Mouse (Mus musculus): ENCODE data around the gene Fam78b. TPM values are rescaled to one million over a fixed set of nuclear protein-coding genes. Genes with fewer than 3 reads are reported as not detected.
A peak's percentile ranks its signal among the peaks of the same experiment; 100 is the strongest.

Fam78b gene
- polyA plus RNA-seq, 1 experiment from 2014 or later, result 0.45 TPM

- peaks cover 5% of the 10 kb centered on the region; the same call in 1 of the 2 replicates for H3K4me1 ChIP-seq (ENCODE audit: control insufficient read depth, insufficient read depth, low read length)
- H3K4me2 ChIP-seq (ENCODE audit: low read depth, low read length), result peak overlapping the region; percentile 87
- H3K9ac ChIP-seq (ENCODE audit: low read length), result peak overlapping the region; percentile 81; the same call in 1 of the 2 replicates
- no peak for ATAC-seq (ENCODE audit: insufficient read depth, low FRiP score)
- WGBS, result 2% methylated on average over 30 of the region's 30 CpGs
- peaks cover 26% of the 10 kb centered on the region for H3K27me3 ChIP-seq (ENCODE audit: control insufficient read depth, insufficient read depth, low read length)
- H3K36me3 ChIP-seq (ENCODE audit: control insufficient read depth, insufficient read depth, low read length), result no peaks in the 10 kb centered on the region
- no peak overlapping the region for H3K27ac ChIP-seq (ENCODE audit: low read length)
- H3K9me3 ChIP-seq (replicated peaks; ENCODE audit: control insufficient read depth, low read length), result no peaks in the 10 kb centered on the region
- peak overlapping the region; percentile 77 for H3K4me3 ChIP-seq (replicated peaks; ENCODE audit: low read length)
These were observed 748 bp downstream of the Fam78b start for GRCm38 (mm10) chr1:167001844-167002485.

- 2% methylated on average over 19 of the region's 19 CpGs for WGBS
- peaks cover 5% of the 10 kb centered on the region; the same call in 1 of the 2 replicates for H3K4me1 ChIP-seq (ENCODE audit: control insufficient read depth, insufficient read depth, low read length)
- H3K4me2 ChIP-seq (ENCODE audit: low read depth, low read length), result peak overlapping the region; percentile 87
- no peak overlapping the region for H3K27ac ChIP-seq (ENCODE audit: low read length)
- H3K27me3 ChIP-seq (ENCODE audit: control insufficient read depth, insufficient read depth, low read length), result peaks cover 26% of the 10 kb centered on the region
- H3K36me3 ChIP-seq (ENCODE audit: control insufficient read depth, insufficient read depth, low read length), result no peaks in the 10 kb centered on the region
- H3K9ac ChIP-seq (ENCODE audit: low read length), result no peak overlapping the region
- H3K9me3 ChIP-seq (replicated peaks; ENCODE audit: control insufficient read depth, low read length), result no peaks in the 10 kb centered on the region
- H3K4me3 ChIP-seq (replicated peaks; ENCODE audit: low read length), result peak overlapping the region; percentile 77
- no peak for ATAC-seq (ENCODE audit: insufficient read depth, low FRiP score)
These were observed 1.3 kb downstream of the Fam78b start for GRCm38 (mm10) chr1:167002486-167002850.

DNA sequence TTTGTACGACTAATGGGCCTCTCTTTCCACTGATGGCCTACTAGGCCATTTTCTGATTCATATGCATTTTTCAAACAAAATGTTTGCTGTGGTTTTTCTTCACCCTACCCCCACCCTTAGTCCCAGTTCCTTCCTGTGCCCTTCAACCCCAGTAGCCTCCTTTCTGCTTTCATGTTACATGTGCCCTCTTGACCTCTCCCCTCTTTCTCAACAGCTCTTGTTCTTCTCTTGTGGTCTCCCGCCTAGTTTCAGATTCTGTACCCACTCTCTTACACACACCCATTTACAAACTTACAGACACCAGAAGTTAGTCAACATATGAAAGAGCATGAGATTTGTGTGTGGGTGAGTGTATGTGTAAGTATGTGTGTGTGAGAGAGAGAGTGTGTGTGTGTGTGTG is 3.4 kb downstream of the Fam78b start:
- peaks cover 5% of the 10 kb centered on the region; the same call in 1 of the 2 replicates for H3K4me1 ChIP-seq (ENCODE audit: control insufficient read depth, insufficient read depth, low read length)
- H3K9me3 ChIP-seq (replicated peaks; ENCODE audit: control insufficient read depth, low read length), result no peaks in the 10 kb centered on the region
- no peak overlapping the region for H3K27ac ChIP-seq (ENCODE audit: low read length)
- no peak for ATAC-seq (ENCODE audit: insufficient read depth, low FRiP score)
- no peak overlapping the region for H3K9ac ChIP-seq (ENCODE audit: low read length)
- no peaks in the 10 kb centered on the region for H3K36me3 ChIP-seq (ENCODE audit: control insufficient read depth, insufficient read depth, low read length)
- no peak overlapping the region for H3K4me3 ChIP-seq (replicated peaks; ENCODE audit: low read length)
- H3K27me3 ChIP-seq (ENCODE audit: control insufficient read depth, insufficient read depth, low read length), result peaks cover 26% of the 10 kb centered on the region
- WGBS, result 77% methylated on average over 2 of the region's 2 CpGs
- H3K4me2 ChIP-seq (ENCODE audit: low read depth, low read length), result no peak overlapping the region

DNA sequence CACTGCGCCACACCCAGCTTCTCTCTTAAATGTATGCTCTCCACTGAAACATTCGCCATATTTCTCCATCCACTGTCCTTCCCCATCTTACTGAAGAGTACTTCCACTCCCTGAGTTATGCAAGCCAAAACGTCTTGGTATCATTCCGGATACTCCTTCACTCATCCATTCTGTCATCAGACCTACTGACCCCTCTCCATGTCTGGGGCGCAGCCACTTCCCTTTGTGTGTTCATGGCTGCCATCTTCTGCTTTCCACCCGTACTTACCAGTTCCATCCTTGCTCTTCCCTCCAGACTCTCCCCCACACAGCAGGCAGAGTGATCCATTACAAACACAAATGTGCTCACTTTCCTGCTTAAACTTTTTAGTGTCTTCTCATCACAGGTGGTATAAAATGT is 6.1 kb downstream of the Fam78b start:
- no peak for ATAC-seq (ENCODE audit: insufficient read depth, low FRiP score)
- H3K9me3 ChIP-seq (replicated peaks; ENCODE audit: control insufficient read depth, low read length), result no peaks in the 10 kb centered on the region
- whole genome bisulfite sequencing, result 74% methylated on average over 6 of the region's 6 CpGs
- no peak overlapping the region for H3K9ac ChIP-seq (ENCODE audit: low read length)
- peaks cover 14% of the 10 kb centered on the region for H3K27me3 ChIP-seq (ENCODE audit: control insufficient read depth, insufficient read depth, low read length)
- H3K36me3 ChIP-seq (ENCODE audit: control insufficient read depth, insufficient read depth, low read length), result no peaks in the 10 kb centered on the region
- H3K4me1 ChIP-seq (ENCODE audit: control insufficient read depth, insufficient read depth, low read length), result no peaks in the 10 kb centered on the region
- no peak overlapping the region for H3K4me2 ChIP-seq (ENCODE audit: low read depth, low read length)
- no peak overlapping the region for H3K27ac ChIP-seq (ENCODE audit: low read length)
- H3K4me3 ChIP-seq (replicated peaks; ENCODE audit: low read length), result no peak overlapping the region

DNA sequence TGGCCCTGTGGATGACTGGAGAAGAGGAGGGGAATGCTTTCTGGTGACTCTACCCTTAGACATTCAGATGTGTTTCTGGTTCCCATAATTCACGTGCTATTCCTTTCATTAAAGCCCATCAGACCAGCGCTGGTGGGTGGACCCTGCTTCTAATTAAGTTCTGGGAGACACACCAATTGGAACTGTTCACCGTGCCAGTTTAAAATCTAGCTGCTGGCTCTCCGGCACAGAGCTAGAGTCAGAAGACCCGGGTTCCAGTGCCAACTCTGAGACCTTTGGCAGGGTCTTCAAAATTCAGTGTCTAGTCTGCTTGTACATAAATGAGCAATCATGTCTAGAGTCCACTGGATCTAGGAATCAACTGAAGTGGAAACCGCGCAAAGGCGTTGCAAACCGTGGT is 9.0 kb downstream of the Fam78b start:
- H3K27me3 ChIP-seq (ENCODE audit: control insufficient read depth, insufficient read depth, low read length), result no peaks in the 10 kb centered on the region; the same call in 1 of the 2 replicates
- no peak for ATAC-seq (ENCODE audit: insufficient read depth, low FRiP score)
- H3K27ac ChIP-seq (ENCODE audit: low read length), result no peak overlapping the region
- H3K4me2 ChIP-seq (ENCODE audit: low read depth, low read length), result no peak overlapping the region
- no peak overlapping the region for H3K4me3 ChIP-seq (replicated peaks; ENCODE audit: low read length)
- H3K36me3 ChIP-seq (ENCODE audit: control insufficient read depth, insufficient read depth, low read length), result no peaks in the 10 kb centered on the region
- WGBS, result 84% methylated on average over 9 of the region's 9 CpGs
- no peaks in the 10 kb centered on the region for H3K9me3 ChIP-seq (replicated peaks; ENCODE audit: control insufficient read depth, low read length)
- H3K4me1 ChIP-seq (ENCODE audit: control insufficient read depth, insufficient read depth, low read length), result no peaks in the 10 kb centered on the region
- H3K9ac ChIP-seq (ENCODE audit: low read length), result no peak overlapping the region

- no peaks in the 10 kb centered on the region; the same call in 1 of the 2 replicates for H3K27me3 ChIP-seq (ENCODE audit: control insufficient read depth, insufficient read depth, low read length)
- 40% methylated on average over 6 of the region's 6 CpGs for WGBS
These were observed 10.1 kb downstream of the Fam78b start for GRCm38 (mm10) chr1:167011301-167011700.

DNA sequence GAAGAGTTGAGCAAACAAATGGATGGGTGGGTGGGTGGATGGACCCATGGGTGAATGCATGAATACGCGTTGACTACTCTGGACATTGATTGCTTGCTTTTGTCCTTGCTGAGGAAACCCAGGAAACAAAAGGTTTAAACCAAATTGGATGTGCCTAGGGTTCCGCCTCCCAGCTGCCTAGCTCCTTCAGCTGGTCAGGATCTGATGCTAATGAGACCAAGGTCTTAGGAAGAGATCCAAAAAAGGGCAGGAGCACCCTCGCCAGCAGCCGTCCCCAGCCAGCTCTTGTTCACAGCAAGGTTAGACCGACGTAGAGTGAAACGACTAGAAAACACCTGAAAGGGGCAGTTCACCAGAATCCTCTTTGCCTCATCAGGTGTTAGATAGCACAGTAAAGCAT is 11.4 kb downstream of the Fam78b start:
- H3K4me1 ChIP-seq (ENCODE audit: control insufficient read depth, insufficient read depth, low read length), result no peaks in the 10 kb centered on the region
- H3K27ac ChIP-seq (ENCODE audit: low read length), result no peak overlapping the region
- no peak for ATAC-seq (ENCODE audit: insufficient read depth, low FRiP score)
- H3K9ac ChIP-seq (ENCODE audit: low read length), result no peak overlapping the region
- no peak overlapping the region for H3K4me3 ChIP-seq (replicated peaks; ENCODE audit: low read length)
- H3K27me3 ChIP-seq (ENCODE audit: control insufficient read depth, insufficient read depth, low read length), result no peaks in the 10 kb centered on the region; the same call in 1 of the 2 replicates
- no peaks in the 10 kb centered on the region for H3K9me3 ChIP-seq (replicated peaks; ENCODE audit: control insufficient read depth, low read length)
- WGBS, result 85% methylated on average over 8 of the region's 8 CpGs
- no peak overlapping the region for H3K4me2 ChIP-seq (ENCODE audit: low read depth, low read length)
- H3K36me3 ChIP-seq (ENCODE audit: control insufficient read depth, insufficient read depth, low read length), result no peaks in the 10 kb centered on the region

More at GRCm38 (mm10) chr1:167011301-167011700, 10.1 kb downstream of the Fam78b start:
- Histone ChIP-seq H3K36me3 (ENCODE audit: control insufficient read depth, insufficient read depth, low read length) (no peaks in the 10 kb centered on the region), H3K4me2 (ENCODE audit: low read depth, low read length) (no peak overlapping the region), H3K4me1 (ENCODE audit: control insufficient read depth, insufficient read depth, low read length) (no peaks in the 10 kb centered on the region), H3K27ac (ENCODE audit: low read length) (no peak overlapping the region), H3K9me3 (replicated peaks; ENCODE audit: control insufficient read depth, low read length) (no peaks in the 10 kb centered on the region), H3K4me3 (replicated peaks; ENCODE audit: low read length) (no peak overlapping the region), H3K9ac (ENCODE audit: low read length) (no peak overlapping the region)
- ATAC-seq (ENCODE audit: insufficient read depth, low FRiP score), result no peak

- Histone ChIP-seq H3K9ac (ENCODE audit: low read length) (no peak overlapping the region), H3K9me3 (replicated peaks; ENCODE audit: control insufficient read depth, low read length) (no peaks in the 10 kb centered on the region), H3K4me1 (ENCODE audit: control insufficient read depth, insufficient read depth, low read length) (no peaks in the 10 kb centered on the region), H3K4me2 (ENCODE audit: low read depth, low read length) (no peak overlapping the region), H3K27me3 (ENCODE audit: control insufficient read depth, insufficient read depth, low read length) (no peaks in the 10 kb centered on the region; the same call in 1 of the 2 replicates), H3K4me3 (replicated peaks; ENCODE audit: low read length) (no peak overlapping the region), H3K27ac (ENCODE audit: low read length) (no peak overlapping the region), H3K36me3 (ENCODE audit: control insufficient read depth, insufficient read depth, low read length) (no peaks in the 10 kb centered on the region)
- no peak for ATAC-seq (ENCODE audit: insufficient read depth, low FRiP score)
- WGBS, result 34% methylated on average over 7 of the region's 7 CpGs
These were observed 12.1 kb downstream of the Fam78b start for GRCm38 (mm10) chr1:167013234-167013864.

GRCm38 (mm10) chr1:167016269-167016668 is 15.1 kb downstream of the Fam78b start:
- H3K27ac ChIP-seq (ENCODE audit: low read length), result no peak overlapping the region
- H3K4me2 ChIP-seq (ENCODE audit: low read depth, low read length), result no peak overlapping the region
- no peaks in the 10 kb centered on the region; the same call in 1 of the 2 replicates for H3K27me3 ChIP-seq (ENCODE audit: control insufficient read depth, insufficient read depth, low read length)
- H3K4me3 ChIP-seq (replicated peaks; ENCODE audit: low read length), result no peak overlapping the region
- H3K4me1 ChIP-seq (ENCODE audit: control insufficient read depth, insufficient read depth, low read length), result no peaks in the 10 kb centered on the region
- H3K9ac ChIP-seq (ENCODE audit: low read length), result no peak overlapping the region
- H3K36me3 ChIP-seq (ENCODE audit: control insufficient read depth, insufficient read depth, low read length), result no peaks in the 10 kb centered on the region
- no peaks in the 10 kb centered on the region for H3K9me3 ChIP-seq (replicated peaks; ENCODE audit: control insufficient read depth, low read length)
- 36% methylated on average over 3 of the region's 3 CpGs for WGBS
- ATAC-seq (ENCODE audit: insufficient read depth, low FRiP score), result no peak

All from stomach, embryonic 16.5 days (tissue).